Mouse (Mus musculus) right cerebral cortex, adult 18-20 months (tissue): ENCODE data around the gene Anp32e.
A peak's percentile ranks its signal among the peaks of the same experiment; 100 is the strongest.
"Not testable (repeated sequence)": the region's sequence is repeated elsewhere in the genome, so short reads cannot be mapped to it uniquely, and the experiment has no call there.

Experiments
- DNase-seq: peaks from one replicate; pipeline ENCODE4 v3.0.0; 2022; ENCODE audit warnings: mixed read lengths

The Anp32e gene

DNA sequence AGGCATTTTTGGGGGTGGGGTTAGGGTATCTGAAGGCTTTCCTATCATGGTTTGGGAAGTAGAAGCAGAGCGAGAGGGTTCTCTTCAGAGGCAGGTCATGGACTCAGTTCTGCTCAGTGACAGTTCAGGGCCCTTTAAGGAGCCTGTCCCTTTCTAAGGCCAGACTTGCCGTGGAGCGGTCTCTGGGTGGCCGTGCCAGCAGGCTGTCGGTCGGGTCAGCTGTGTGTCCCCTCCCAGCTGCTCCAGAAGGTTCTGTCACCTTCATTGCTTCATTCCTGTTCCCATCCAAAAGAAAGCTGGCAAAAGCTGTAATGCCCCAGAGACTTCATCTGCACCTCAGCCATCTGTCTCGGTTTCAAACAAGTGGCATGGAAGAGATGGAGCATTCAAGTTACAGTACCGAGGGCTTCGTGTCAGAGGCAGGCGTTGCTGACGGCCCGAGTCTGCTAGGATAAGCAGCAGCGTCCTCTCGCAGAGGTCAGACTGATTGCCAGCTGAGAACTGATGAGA, 16.7 kb downstream of the Anp32e start:
- DNase-seq: no peak

- no peak for DNase-seq
Measured at GRCm38 (mm10) chr3:95948325-95948724, 19.3 kb downstream of the Anp32e start.

- peak; percentile 90 for DNase-seq
Measured at GRCm38 (mm10) chr3:95950763-95951551, 21.9 kb downstream of the Anp32e start.

GRCm38 (mm10) chr3:95951566-95951965, 22.5 kb downstream of the Anp32e start:
- not testable (repeated sequence) for DNase-seq

DNA sequence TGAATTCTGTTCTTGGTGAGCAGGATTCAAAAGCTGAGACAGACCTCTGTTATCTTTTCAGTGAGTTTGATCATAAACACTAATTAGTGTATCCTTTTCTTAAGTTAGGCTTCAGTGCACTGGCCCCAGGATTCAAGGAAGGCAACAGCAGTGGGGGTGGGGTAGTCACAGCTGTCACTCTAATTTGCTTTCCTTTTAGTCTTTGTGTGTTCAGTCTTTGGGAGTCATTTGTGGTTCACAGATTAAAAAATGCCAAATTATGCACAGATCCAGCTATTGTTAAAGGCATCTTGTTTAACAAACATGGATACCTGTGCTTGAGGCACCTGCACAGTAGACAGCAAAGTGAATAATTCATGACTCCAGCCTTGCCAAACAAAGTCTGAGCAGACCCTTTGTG, 24.0 kb downstream of the Anp32e start:
- no peak for DNase-seq

- DNase-seq: no peak
Measured at GRCm38 (mm10) chr3:95953522-95953921, 24.5 kb downstream of the Anp32e start.

GRCm38 (mm10) chr3:95954648-95955173, 25.7 kb downstream of the Anp32e start:
- not testable (repeated sequence) for DNase-seq

DNA sequence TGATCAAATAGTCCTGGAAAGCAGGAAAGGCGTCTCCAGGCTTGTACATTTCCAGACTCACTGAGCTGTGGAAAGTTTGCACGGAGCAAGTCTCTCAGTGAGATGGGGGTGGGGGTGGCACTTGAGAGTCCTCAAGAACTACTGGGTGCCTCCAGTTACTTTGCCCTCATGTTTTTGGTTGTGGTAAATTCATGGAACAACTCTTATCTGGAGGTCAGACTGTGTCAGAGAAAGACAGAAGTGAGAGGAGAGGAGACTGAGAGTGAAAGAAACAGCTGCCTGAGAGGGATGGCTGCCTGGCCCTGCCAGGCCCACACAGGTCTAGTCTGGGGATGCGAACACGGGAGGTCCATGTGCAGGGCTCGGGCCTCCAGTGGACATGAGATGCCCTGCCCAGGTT, 26.3 kb downstream of the Anp32e start:
- no peak for DNase-seq

DNA sequence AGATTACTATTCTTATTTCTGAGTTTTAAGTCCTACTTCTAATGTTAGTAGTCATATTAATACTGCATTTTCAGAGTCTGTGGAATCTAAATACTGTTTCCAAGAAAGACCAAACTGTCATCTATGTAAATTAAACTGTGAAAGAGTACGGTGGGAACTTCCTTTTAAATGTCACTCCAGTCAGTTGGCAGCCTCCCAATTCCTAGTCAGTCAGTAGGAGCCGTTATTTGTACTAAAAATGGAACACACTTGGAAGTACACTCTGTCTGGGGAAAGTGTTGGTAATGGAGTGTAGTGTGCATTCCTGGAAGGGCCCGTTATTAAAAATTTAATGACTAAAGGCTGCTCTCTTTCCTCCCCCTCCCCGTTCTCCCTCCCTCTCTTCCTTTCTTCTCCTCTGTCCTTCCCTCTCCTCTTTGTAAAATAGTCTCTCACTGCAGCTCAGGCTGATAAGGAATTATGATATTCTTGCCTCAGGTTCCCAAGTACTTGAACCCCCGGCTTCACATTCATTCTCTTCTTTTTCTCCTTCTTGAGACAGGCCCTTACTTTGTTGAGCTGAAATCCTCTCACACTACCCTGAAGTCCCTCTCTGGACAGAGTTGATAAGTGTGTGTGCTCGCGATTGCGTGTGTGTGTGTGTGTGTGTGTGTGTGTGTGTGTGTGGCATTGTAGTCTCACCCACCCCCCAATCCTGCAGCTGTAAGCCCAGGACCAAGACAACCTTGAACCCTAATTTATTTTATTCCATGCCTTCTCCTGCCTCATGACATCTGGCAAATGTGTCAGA, 28.5 kb downstream of the Anp32e start:
- DNase-seq: peak; percentile 58

DNA sequence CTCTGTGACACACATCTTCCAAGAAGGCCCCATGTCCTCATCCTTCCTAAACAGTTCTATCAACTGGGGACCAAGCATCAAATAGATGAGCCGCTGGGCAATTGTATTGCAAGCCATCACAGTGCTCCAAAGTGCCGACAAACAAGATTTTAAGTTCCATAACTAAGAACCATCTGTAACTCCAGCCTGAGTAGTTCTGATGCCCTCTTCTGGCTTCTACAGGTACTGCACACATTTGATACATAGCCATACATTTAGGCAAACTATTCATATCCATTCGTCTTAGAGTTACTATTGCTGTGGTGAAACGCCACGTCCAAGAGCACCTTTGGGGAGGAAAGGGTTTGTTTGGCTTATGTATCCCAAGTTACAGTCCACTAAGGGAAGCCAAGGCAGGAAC, 30.0 kb downstream of the Anp32e start:
- DNase-seq: no peak

GRCm38 (mm10) chr3:95959807-95960206, 30.8 kb downstream of the Anp32e start:
- no peak for DNase-seq

DNA sequence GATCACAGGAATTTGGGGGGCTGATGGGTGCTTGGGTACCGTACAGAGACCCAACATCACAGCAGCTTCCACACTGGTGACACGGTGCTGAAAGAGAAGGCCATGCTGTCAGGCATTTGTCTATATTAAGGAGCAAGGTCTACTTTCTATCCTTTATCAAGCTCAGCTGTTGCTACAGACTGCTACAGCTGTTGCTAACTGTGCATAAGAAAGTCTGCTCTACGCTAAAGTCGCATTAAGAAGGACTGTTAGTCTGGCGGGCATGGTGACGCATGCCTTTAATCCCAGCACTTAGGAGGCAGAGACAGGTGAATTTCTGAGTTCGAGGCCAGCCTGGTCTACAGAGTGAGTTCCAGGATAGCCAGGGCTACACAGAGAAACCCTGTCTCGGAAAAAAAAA, 33.1 kb downstream of the Anp32e start:
- DNase-seq: not testable (repeated sequence)

GRCm38 (mm10) chr3:95963230-95963629, 34.2 kb downstream of the Anp32e start:
- no peak for DNase-seq

DNA sequence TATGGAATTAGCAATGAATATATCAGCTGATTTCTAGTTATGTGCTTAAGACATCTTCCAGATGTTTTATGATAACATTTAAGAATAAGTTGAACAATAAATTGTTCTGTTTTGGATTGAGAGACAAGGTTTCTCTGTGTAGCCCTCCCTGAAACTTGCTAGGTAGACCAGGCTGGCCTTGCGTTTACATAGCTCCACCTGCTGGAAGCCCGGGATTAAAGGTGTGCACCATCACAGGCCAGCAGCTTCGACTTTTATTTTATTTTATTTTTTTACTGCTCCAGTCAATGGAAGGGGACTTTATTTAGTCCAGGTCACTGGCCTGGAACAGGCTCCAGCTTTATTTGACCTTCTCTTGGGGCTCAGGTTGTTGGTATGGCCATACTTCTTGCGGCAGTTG, 34.6 kb downstream of the Anp32e start:
- DNase-seq: no peak

- peak; percentile 76 for DNase-seq
Measured at GRCm38 (mm10) chr3:95965518-95966451, 36.7 kb downstream of the Anp32e start.

DNA sequence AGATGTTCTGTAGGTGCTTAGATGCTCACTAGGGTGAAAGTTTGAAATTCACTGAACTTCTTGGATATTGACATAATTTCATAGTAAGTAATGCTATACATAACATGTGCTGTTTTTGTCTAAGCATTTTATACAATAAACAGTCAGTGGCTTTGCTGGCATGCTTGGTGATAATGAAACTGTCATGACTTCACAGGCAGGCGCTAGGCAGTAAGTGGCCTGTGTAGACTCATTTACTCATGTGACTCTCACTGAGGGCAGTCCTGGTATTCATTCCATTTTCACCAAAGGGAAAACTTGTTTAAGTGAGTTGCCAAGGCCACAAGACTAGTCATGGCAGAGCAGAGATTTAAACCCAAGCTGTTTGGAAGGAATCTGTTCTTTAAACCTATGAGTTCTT, 40.2 kb downstream of the Anp32e start:
- DNase-seq: no peak

- DNase-seq: not testable (repeated sequence)
Measured at GRCm38 (mm10) chr3:95970661-95971060, 41.6 kb downstream of the Anp32e start.

DNA sequence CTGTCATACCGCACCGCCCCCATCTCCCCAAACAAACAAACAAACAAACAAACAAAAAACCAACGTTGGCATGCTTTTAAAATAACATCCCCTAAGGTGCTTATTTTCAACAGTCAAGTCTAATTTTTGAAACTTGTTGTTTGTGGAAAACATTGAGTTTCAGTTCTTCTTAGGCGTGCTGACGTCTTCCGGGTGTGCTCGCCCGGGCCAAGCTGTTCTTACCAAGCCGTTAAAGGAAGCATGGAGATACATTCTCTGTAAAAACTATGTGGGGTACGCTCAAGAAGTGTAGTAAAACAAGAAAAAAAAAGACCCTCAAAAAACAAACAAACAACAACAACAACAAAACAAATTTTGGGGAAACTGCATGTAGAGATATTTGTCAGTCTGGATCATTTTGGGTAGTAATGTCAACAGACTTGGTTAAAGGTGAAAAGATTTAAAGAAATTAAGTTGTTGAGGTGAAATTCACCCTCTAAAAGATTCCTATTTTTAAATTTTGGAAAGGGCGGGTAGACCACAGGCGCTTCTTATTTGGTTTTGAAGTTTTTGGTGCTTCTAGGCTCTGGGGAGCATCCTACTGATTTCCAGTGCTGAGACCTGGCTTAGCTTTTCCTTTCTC, 43.3 kb downstream of the Anp32e start:
- DNase-seq: no peak

DNA sequence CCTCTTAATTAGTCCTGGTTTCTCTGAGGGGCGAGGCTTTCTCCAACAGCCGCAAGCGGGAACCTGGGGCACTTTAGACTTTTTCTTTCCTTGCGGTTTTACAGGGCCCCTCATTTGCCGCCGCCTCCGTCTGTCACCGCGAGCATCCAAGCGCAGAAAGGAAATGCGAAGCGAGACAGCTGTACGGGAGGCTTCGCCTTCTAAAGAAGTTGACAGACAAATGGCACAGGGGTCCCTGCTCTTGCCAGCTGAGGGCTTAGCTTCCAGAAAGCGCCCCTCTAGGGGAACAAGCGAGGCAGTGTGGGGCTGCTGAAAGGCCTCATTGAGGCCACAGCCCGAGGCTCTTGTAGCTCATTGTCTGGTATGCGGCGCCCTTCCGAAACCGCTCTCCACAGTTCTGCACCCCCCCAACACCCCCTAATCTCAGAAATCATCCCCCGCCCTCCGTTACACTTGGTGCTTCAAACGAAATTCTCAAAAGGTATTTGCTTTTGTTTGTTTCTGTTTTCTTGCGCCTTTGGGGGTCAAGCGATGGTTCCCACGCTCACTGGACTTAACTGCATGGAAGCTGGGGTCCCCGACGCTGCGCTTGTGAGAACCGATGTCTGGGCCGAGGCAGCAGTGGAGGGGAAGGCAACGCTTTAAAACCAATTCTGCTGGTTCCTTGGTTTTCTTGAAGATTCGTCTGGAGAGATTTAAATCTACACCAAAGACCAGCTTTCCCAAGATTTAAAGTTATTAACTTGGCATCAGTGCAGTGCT, 44.0 kb downstream of the Anp32e start:
- DNase-seq: no peak

DNA sequence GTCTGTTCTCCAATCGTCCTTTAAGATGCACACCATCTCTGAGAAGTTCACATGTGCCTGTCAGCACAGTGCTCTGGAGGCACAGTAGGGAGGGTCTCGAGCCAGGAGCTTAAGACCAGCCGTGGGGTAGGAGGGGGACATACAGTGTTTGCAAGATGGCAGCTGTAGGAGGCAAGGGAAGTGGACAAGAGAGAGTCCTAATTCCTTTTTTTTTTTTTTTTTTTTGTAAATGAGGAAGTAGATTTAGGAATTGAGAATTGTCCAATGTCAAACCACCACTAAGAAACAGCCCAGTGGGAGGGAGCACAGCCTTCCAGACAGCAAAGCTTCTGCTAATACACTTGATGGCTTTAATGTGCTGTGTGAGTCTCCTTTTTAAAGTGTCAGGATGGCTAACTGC, 48.0 kb downstream of the Anp32e start:
- DNase-seq: no peak

DNA sequence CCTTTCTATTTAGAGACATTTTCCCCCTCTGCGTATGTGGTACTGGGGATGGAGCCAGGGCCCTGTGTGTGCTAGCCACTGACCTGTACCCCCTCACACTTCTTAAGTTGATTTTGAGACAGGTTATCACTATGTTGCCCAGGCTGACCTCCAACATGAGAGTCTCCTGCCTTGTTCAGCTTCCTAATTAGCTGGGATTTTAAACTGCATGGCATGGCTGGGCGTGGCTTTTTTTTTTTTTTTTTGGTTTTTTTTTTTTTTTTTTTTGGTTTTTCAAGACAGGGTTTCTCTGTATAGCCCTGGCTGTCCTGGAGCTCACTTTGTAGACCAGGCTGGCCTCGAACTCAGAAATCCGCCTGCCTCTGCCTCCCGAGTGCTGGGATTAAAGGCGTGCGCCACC, 48.5 kb downstream of the Anp32e start:
- DNase-seq: not testable (repeated sequence)
